Mouse (Mus musculus) liver, embryonic 12.5 days (tissue): ENCODE measurements around the gene Olfr1287. TPM values are rescaled to one million over a fixed set of nuclear protein-coding genes. Genes with fewer than 3 reads are reported as not detected.

Experiments
- ATAC-seq: fragments of 200-750 bp; cut with Nextera tagmentation; 2 replicates; pipeline ENCODE4 v1.8.0; 2017; ENCODE audit warnings: moderate number of reproducible peaks, mild to moderate bottlenecking, moderate library complexity
- H3K27ac ChIP-seq: fragments of 300-500 bp; sonication (generic); 2 replicates; pipeline ENCODE4 v1.5.1; 2016; ENCODE audit warnings: mild to moderate bottlenecking
- H3K27me3 ChIP-seq: fragments of 300-500 bp; sonication (generic); replicated peaks from 2 replicates; pipeline ENCODE4 v1.6.1; 2016; ENCODE audit warnings: mild to moderate bottlenecking, moderate library complexity
- H3K36me3 ChIP-seq: fragments of 300-500 bp; sonication (generic); 2 replicates; pipeline ENCODE4 v1.6.1; 2016; ENCODE audit warnings: mild to moderate bottlenecking, moderate library complexity
- H3K4me1 ChIP-seq: fragments of 300-500 bp; sonication (generic); 2 replicates; pipeline ENCODE4 v1.6.1; 2016
- H3K4me2 ChIP-seq: fragments of 300-500 bp; sonication (generic); 2 replicates; pipeline ENCODE4 v1.6.1; 2016; ENCODE audit warnings: mild to moderate bottlenecking, moderate library complexity
- H3K4me3 ChIP-seq: fragments of 300-500 bp; sonication (generic); 2 replicates; pipeline ENCODE4 v1.5.1; 2016; ENCODE audit warnings: mild to moderate bottlenecking, moderate library complexity
- H3K9ac ChIP-seq: fragments of 300-500 bp; sonication (generic); 2 replicates; pipeline ENCODE4 v1.6.1; 2016; ENCODE audit warnings: mild to moderate bottlenecking, moderate library complexity
- H3K9me3 ChIP-seq: fragments of 300-500 bp; sonication (generic); replicated peaks from 2 replicates; pipeline ENCODE4 v1.6.1; 2016; ENCODE audit warnings: mild to moderate bottlenecking, moderate library complexity
- WGBS: fragments of 180-500 bp; shearing (Covaris S2); methylation state at CpG from one replicate; pipeline ENCODE4 v1.1.7; 2016; ENCODE audit not compliant: insufficient replicate concordance; 5-methylcytosine and 5-hydroxymethylcytosine counted together
- polyA plus RNA-seq: library from polyadenylated mRNA; unstranded; fragments of >200 nt; fragmentation: Nextera tagmentation; extraction: Ambion mirVana; gene quantifications from 2 replicates; pipeline ENCODE4 v1.2.1, GENCODE M21; 2016

Olfr1287 gene
- not detected in 2 replicates for polyA plus RNA-seq

GRCm38 (mm10) chr2:111448842-111449241, at the start of gene Olfr1287:
TSS of gene Olfr1287 (plus strand) at chr2:111449142.
- H3K27ac ChIP-seq: no peak within 1 kb of the TSS
- H3K4me3 ChIP-seq: no peak within 1 kb of the TSS
- H3K27me3 ChIP-seq: no peaks in the 10 kb centered on the region
- no peak within 1 kb of the TSS for H3K9ac ChIP-seq
- no peaks in the 10 kb centered on the region for H3K4me1 ChIP-seq
- 52% methylated on average over 1 of the region's 1 CpGs for WGBS
- no peaks in the 10 kb centered on the region for H3K36me3 ChIP-seq
- no peaks in the 10 kb centered on the region for H3K9me3 ChIP-seq
- no peak for ATAC-seq
- H3K4me2 ChIP-seq: no peak within 1 kb of the TSS

GRCm38 (mm10) chr2:111422931-111423330, 26.0 kb upstream of the Olfr1287 start, which contains the start of gene Olfr1286:
TSS of gene Olfr1286 (minus strand) at chr2:111423115.
- WGBS: 54% methylated on average over 1 of the region's 1 CpGs
- Histone ChIP-seq H3K27me3 (no peaks in the 10 kb centered on the region), H3K4me2 (no peak within 1 kb of the TSS), H3K4me1 (no peaks in the 10 kb centered on the region), H3K9ac (no peak within 1 kb of the TSS), H3K9me3 (no peaks in the 10 kb centered on the region), H3K27ac (no peak within 1 kb of the TSS), H3K36me3 (no peaks in the 10 kb centered on the region), H3K4me3 (no peak within 1 kb of the TSS)
- no peak for ATAC-seq

- no peak for ATAC-seq
- Histone ChIP-seq H3K27ac (no peak within 1 kb of the TSS), H3K4me2 (no peak within 1 kb of the TSS), H3K36me3 (no peaks in the 10 kb centered on the region), H3K9me3 (no peaks in the 10 kb centered on the region), H3K4me1 (no peaks in the 10 kb centered on the region), H3K4me3 (no peak within 1 kb of the TSS), H3K27me3 (no peaks in the 10 kb centered on the region), H3K9ac (no peak within 1 kb of the TSS)
- WGBS: 75% methylated on average over 1 of the region's 1 CpGs
Measured at GRCm38 (mm10) chr2:111473801-111474200, 24.9 kb downstream of the Olfr1287 start, which contains the start of gene Olfr1288. TSS of gene Olfr1288 (plus strand) at chr2:111474101.

GRCm38 (mm10) chr2:111480519-111480918, 31.6 kb downstream of the Olfr1287 start, which contains the start of gene Olfr1289:
TSS of gene Olfr1289 (plus strand) at chr2:111480819.
- 63% methylated on average over 1 of the region's 1 CpGs for WGBS
- H3K36me3 ChIP-seq: no peaks in the 10 kb centered on the region
- H3K4me2 ChIP-seq: no peak within 1 kb of the TSS
- no peak within 1 kb of the TSS for H3K27ac ChIP-seq
- no peak for ATAC-seq
- no peaks in the 10 kb centered on the region for H3K4me1 ChIP-seq
- H3K4me3 ChIP-seq: no peak within 1 kb of the TSS
- H3K9ac ChIP-seq: no peak within 1 kb of the TSS
- H3K27me3 ChIP-seq: no peaks in the 10 kb centered on the region
- no peaks in the 10 kb centered on the region for H3K9me3 ChIP-seq

GRCm38 (mm10) chr2:111493729-111494128, 44.8 kb downstream of the Olfr1287 start, which contains the start of gene Olfr1290:
TSS of gene Olfr1290 (minus strand) at chr2:111493829.
- ATAC-seq: no peak
- no peaks in the 10 kb centered on the region for H3K9me3 ChIP-seq
- 52% methylated on average over 5 of the region's 5 CpGs for WGBS

GRCm38 (mm10) chr2:111496880-111497279, 47.9 kb downstream of the Olfr1287 start, which contains the start of gene Olfr1291-ps1:
TSS of gene Olfr1291-ps1 (plus strand) at chr2:111497180.
- H3K27me3 ChIP-seq: no peaks in the 10 kb centered on the region
- ATAC-seq: no peak
- H3K4me3 ChIP-seq: no peak within 1 kb of the TSS
- H3K36me3 ChIP-seq: no peaks in the 10 kb centered on the region
- H3K27ac ChIP-seq: no peak within 1 kb of the TSS
- no peaks in the 10 kb centered on the region for H3K4me1 ChIP-seq
- WGBS: 74% methylated on average over 3 of the region's 3 CpGs
- no peaks in the 10 kb centered on the region for H3K9me3 ChIP-seq
- no peak within 1 kb of the TSS for H3K9ac ChIP-seq
- no peak within 1 kb of the TSS for H3K4me2 ChIP-seq

More at GRCm38 (mm10) chr2:111493729-111494128, 44.8 kb downstream of the Olfr1287 start, which contains the start of gene Olfr1290:
- Histone ChIP-seq H3K4me1 (no peaks in the 10 kb centered on the region), H3K36me3 (no peaks in the 10 kb centered on the region), H3K27ac (no peak within 1 kb of the TSS), H3K4me2 (no peak within 1 kb of the TSS), H3K4me3 (no peak within 1 kb of the TSS), H3K9ac (no peak within 1 kb of the TSS), H3K27me3 (no peaks in the 10 kb centered on the region)

Other genes with a start within 250 kb of the Olfr1287 start
- not detected in 2 replicates for gene 4930430A15Rik, start 219.5 kb upstream of the Olfr1287 start, polyA plus RNA-seq
- not detected in 2 replicates for gene Olfr1275, start 213.9 kb upstream of the Olfr1287 start, polyA plus RNA-seq
- gene Olfr1276, start 194.6 kb upstream of the Olfr1287 start, polyA plus RNA-seq: not detected in 2 replicates
- not detected in 2 replicates for gene Olfr1277, start 175.0 kb upstream of the Olfr1287 start, polyA plus RNA-seq
- gene Olfr1278, start 159.0 kb upstream of the Olfr1287 start, polyA plus RNA-seq: not detected in 2 replicates
- not detected in 2 replicates for gene Olfr1279, start 148.5 kb upstream of the Olfr1287 start, polyA plus RNA-seq
- gene Olfr1280, start 135.1 kb upstream of the Olfr1287 start, polyA plus RNA-seq: not detected in 2 replicates
- gene Olfr1281, start 122.6 kb upstream of the Olfr1287 start, polyA plus RNA-seq: not detected in 2 replicates
- gene Olfr1282, start 113.1 kb upstream of the Olfr1287 start, polyA plus RNA-seq: not detected in 2 replicates
- gene Olfr1283, start 82.4 kb upstream of the Olfr1287 start, polyA plus RNA-seq: not detected in 2 replicates
- not detected in 2 replicates for gene Olfr1284, start 73.6 kb upstream of the Olfr1287 start, polyA plus RNA-seq
- gene Olfr1286, start 26.0 kb upstream of the Olfr1287 start, polyA plus RNA-seq: not detected in 2 replicates
- not detected in 2 replicates for gene Olfr1288, start 25.0 kb downstream of the Olfr1287 start, polyA plus RNA-seq
- not detected in 2 replicates for gene Olfr1289, start 31.7 kb downstream of the Olfr1287 start, polyA plus RNA-seq
- gene Olfr1290, start 44.7 kb downstream of the Olfr1287 start, polyA plus RNA-seq: not detected in 2 replicates
- gene Olfr1291-ps1, start 48.0 kb downstream of the Olfr1287 start, polyA plus RNA-seq: not detected in 2 replicates
- not detected in 2 replicates for gene Olfr1293-ps, start 76.1 kb downstream of the Olfr1287 start, polyA plus RNA-seq
- not detected in 2 replicates for gene Olfr1294, start 91.1 kb downstream of the Olfr1287 start, polyA plus RNA-seq
- gene Olfr1295, start 120.5 kb downstream of the Olfr1287 start, polyA plus RNA-seq: not detected in 2 replicates
- not detected in 2 replicates for gene Olfr1297, start 177.4 kb downstream of the Olfr1287 start, polyA plus RNA-seq
- gene Olfr1298, start 200.1 kb downstream of the Olfr1287 start, polyA plus RNA-seq: not detected in 2 replicates
- gene Olfr1299, start 212.3 kb downstream of the Olfr1287 start, polyA plus RNA-seq: not detected in 2 replicates